Mouse (Mus musculus) midbrain, embryonic 14.5 days (tissue): ENCODE data around the gene Gm5930. TPM values are rescaled to one million over a fixed set of nuclear protein-coding genes. Genes with fewer than 3 reads are reported as not detected.
A peak's percentile ranks its signal among the peaks of the same experiment; 100 is the strongest.
"Not testable (repeated sequence)": the region's sequence is repeated elsewhere in the genome, so short reads cannot be mapped to it uniquely, and the experiment has no call there.

Experiments used
- ATAC-seq: fragments of 200-750 bp; cut with Nextera tagmentation; 2 replicates; pipeline ENCODE4 v1.8.0; 2017; ENCODE audit warnings: moderate number of reproducible peaks, moderate library complexity; ENCODE audit not compliant: low FRiP score, low TSS enrichment
- DNase-seq: peaks from one replicate; pipeline ENCODE4 v3.0.0-alpha.2; 2015
- H3K27ac ChIP-seq: fragments of 300-500 bp; sonication (generic); replicated peaks from 2 replicates; pipeline ENCODE4 v1.5.1; 2014; ENCODE audit warnings: mild to moderate bottlenecking, low read depth, low read length, moderate library complexity
- H3K27me3 ChIP-seq: fragments of 300-500 bp; sonication (generic); 2 replicates; pipeline ENCODE4 v1.6.1; 2014; ENCODE audit warnings: low read length, control low read depth, mixed read lengths; ENCODE audit not compliant: control insufficient read depth, insufficient read depth
- H3K36me3 ChIP-seq: fragments of 300-500 bp; sonication (generic); 2 replicates; pipeline ENCODE4 v1.6.1; 2014; ENCODE audit warnings: low read length, control low read depth; ENCODE audit not compliant: control insufficient read depth, insufficient read depth
- H3K4me1 ChIP-seq: fragments of 300-500 bp; sonication (generic); 2 replicates; pipeline ENCODE4 v1.6.1; 2014; ENCODE audit warnings: mild to moderate bottlenecking, antibody characterized with exemption, low read length, control low read depth; ENCODE audit not compliant: control insufficient read depth, insufficient read depth
- H3K4me2 ChIP-seq: fragments of 300-500 bp; sonication (generic); 2 replicates; pipeline ENCODE4 v1.6.1; 2014; ENCODE audit warnings: mild to moderate bottlenecking, low read length, moderate library complexity
- H3K4me3 ChIP-seq: fragments of 300-500 bp; sonication (generic); replicated peaks from 2 replicates; pipeline ENCODE4 v1.5.1; 2014; ENCODE audit warnings: low read depth, low read length
- H3K9ac ChIP-seq: fragments of 300-500 bp; sonication (generic); replicated peaks from 2 replicates; pipeline ENCODE4 v1.6.1; 2014; ENCODE audit warnings: mild to moderate bottlenecking, low read length, moderate library complexity
- H3K9me3 ChIP-seq: fragments of 300-500 bp; sonication (generic); 2 replicates; pipeline ENCODE4 v1.6.1; 2016; ENCODE audit warnings: low read length, control low read depth, mixed read lengths; ENCODE audit not compliant: control insufficient read depth
- WGBS: fragments of 180-500 bp; shearing (Covaris S2); extraction: QIAGEN DNeasy Blood & Tissue Kit; methylation state at CpG from one replicate; pipeline ENCODE4 v1.1.7; 2014; 5-methylcytosine and 5-hydroxymethylcytosine counted together
- polyA plus RNA-seq: library from polyadenylated mRNA; unstranded; fragments of >200 nt; fragmentation: Nextera tagmentation; extraction: Ambion mirVana; gene quantifications from 2 replicates; pipeline ENCODE4 v1.2.1, GENCODE M21; 2014

Gene Gm5930
- polyA plus RNA-seq = not detected in 2 replicates

GRCm38 (mm10) chr14:44338484-44338883 is at the start of gene Gm5930:
Gene Gm5930 (minus strand): TSS chr14:44338584.
- not testable (repeated sequence) for H3K27ac ChIP-seq, H3K36me3 ChIP-seq, H3K4me3 ChIP-seq, H3K27me3 ChIP-seq, H3K9me3 ChIP-seq, ATAC-seq, H3K4me1 ChIP-seq, H3K9ac ChIP-seq, DNase-seq, H3K4me2 ChIP-seq
- no CpG with 5 or more reads among the region's 2 CpGs for WGBS

- not testable (repeated sequence) for H3K27me3 ChIP-seq, H3K9me3 ChIP-seq, H3K4me2 ChIP-seq, ATAC-seq, DNase-seq, H3K9ac ChIP-seq, H3K36me3 ChIP-seq, H3K4me1 ChIP-seq, H3K27ac ChIP-seq, H3K4me3 ChIP-seq
- WGBS = 78% methylated on average over 4 of the region's 4 CpGs
Measured at GRCm38 (mm10) chr14:44384233-44384632, 45.8 kb upstream of the Gm5930 start.

- not testable (repeated sequence) for H3K9ac ChIP-seq, H3K27ac ChIP-seq, H3K4me2 ChIP-seq, H3K4me3 ChIP-seq, H3K4me1 ChIP-seq, DNase-seq, ATAC-seq, H3K36me3 ChIP-seq, H3K9me3 ChIP-seq, H3K27me3 ChIP-seq
- 94% methylated on average over 4 of the region's 4 CpGs for WGBS
Measured at GRCm38 (mm10) chr14:44365057-44365456, 26.7 kb upstream of the Gm5930 start, which contains the start of gene Gm8229. Gene Gm8229 (plus strand): TSS chr14:44365357.

GRCm38 (mm10) chr14:44362301-44362700 is 23.9 kb upstream of the Gm5930 start:
- not testable (repeated sequence) for H3K9me3 ChIP-seq, H3K4me3 ChIP-seq, ATAC-seq, H3K27me3 ChIP-seq, H3K27ac ChIP-seq, H3K4me2 ChIP-seq, H3K4me1 ChIP-seq, H3K9ac ChIP-seq, H3K36me3 ChIP-seq
- peak; percentile 8 for DNase-seq

- not testable (repeated sequence) for H3K4me3 ChIP-seq, H3K9me3 ChIP-seq, H3K36me3 ChIP-seq, H3K27me3 ChIP-seq, H3K4me2 ChIP-seq, H3K27ac ChIP-seq, ATAC-seq, H3K4me1 ChIP-seq, H3K9ac ChIP-seq
- 54% methylated on average over 2 of the region's 2 CpGs for WGBS
- DNase-seq = peak; percentile 0
Measured at GRCm38 (mm10) chr14:44361416-44361815, 23.0 kb upstream of the Gm5930 start.

- DNase-seq, H3K9me3 ChIP-seq, ATAC-seq, H3K27me3 ChIP-seq, H3K36me3 ChIP-seq, H3K9ac ChIP-seq, H3K4me2 ChIP-seq, H3K4me3 ChIP-seq, H3K27ac ChIP-seq, H3K4me1 ChIP-seq: not testable (repeated sequence)
- WGBS = 83% methylated on average over 4 of the region's 4 CpGs
Measured at GRCm38 (mm10) chr14:44312049-44312448, 26.3 kb downstream of the Gm5930 start.

- not testable (repeated sequence) for ATAC-seq, H3K36me3 ChIP-seq, H3K9me3 ChIP-seq, H3K4me1 ChIP-seq, H3K27me3 ChIP-seq, H3K9ac ChIP-seq, H3K4me3 ChIP-seq, H3K27ac ChIP-seq, H3K4me2 ChIP-seq, DNase-seq
- WGBS = 90% methylated on average over 1 of the region's 2 CpGs
Measured at GRCm38 (mm10) chr14:44285280-44285679, 53.1 kb downstream of the Gm5930 start, which contains the start of gene Gm8220. Gene Gm8220 (plus strand): TSS chr14:44285580.

Other genes with a start within 250 kb of the Gm5930 start
- not detected in 2 replicates for gene Ear2, start 235.9 kb downstream of the Gm5930 start, polyA plus RNA-seq
- not detected in 2 replicates for gene Gm3327, start 214.7 kb downstream of the Gm5930 start, polyA plus RNA-seq
- not detected in 2 replicates for gene Gm8212, start 140.9 kb downstream of the Gm5930 start, polyA plus RNA-seq
- gene 4930503E14Rik, start 125.3 kb downstream of the Gm5930 start, polyA plus RNA-seq = not detected in 2 replicates
- not detected in 2 replicates for gene Gm8220, start 53.0 kb downstream of the Gm5930 start, polyA plus RNA-seq
- gene Gm8229, start 26.8 kb upstream of the Gm5930 start, polyA plus RNA-seq = not detected in 2 replicates
- not detected in 2 replicates for gene Gm3371, start 72.1 kb upstream of the Gm5930 start, polyA plus RNA-seq
- not detected in 2 replicates for gene Gm8232, start 95.1 kb upstream of the Gm5930 start, polyA plus RNA-seq
- gene BC061237, start 153.9 kb upstream of the Gm5930 start, polyA plus RNA-seq = not detected in 2 replicates
- not detected in 2 replicates for gene Gm17093, start 179.7 kb upstream of the Gm5930 start, polyA plus RNA-seq
- gene Gm8247, start 244.6 kb upstream of the Gm5930 start, polyA plus RNA-seq = not detected in 2 replicates